Mouse (Mus musculus): ENCODE results near the gene Adamtsl3.

- TF ChIP-seq CTCF (conservative IDR thresholded peaks at IDR 0.05; ENCODE audit: low read length) (no peak), POU5F1 (IDR thresholded peaks at IDR 0.05; ENCODE audit: borderline replicate concordance, low read length) (no peak), NANOG (IDR thresholded peaks at IDR 0.05; ENCODE audit: borderline replicate concordance, low read length) (no peak)
These were observed 158.7 kb downstream of the Adamtsl3 start for GRCm38 (mm10) chr7:82494220-82494619.
